Mouse (Mus musculus) forebrain, embryonic 14.5 days (tissue): ENCODE measurements around the gene Pter. TPM values are rescaled to one million over a fixed set of nuclear protein-coding genes. Genes with fewer than 3 reads are reported as not detected.

Experiments used
- ATAC-seq: fragments of 200-750 bp; cut with Nextera tagmentation; 2 replicates; pipeline ENCODE4 v1.8.0; 2017; ENCODE audit warnings: mild to moderate bottlenecking, moderate library complexity
- DNase-seq: peaks from one replicate; pipeline ENCODE4 v3.0.0-alpha.2; 2015; ENCODE audit warnings: low spot score
- H3K27ac ChIP-seq: fragments of 300-500 bp; sonication (generic); 2 replicates; pipeline ENCODE4 v1.5.1; 2014; ENCODE audit warnings: low read depth, mild to moderate bottlenecking, control low read depth, low read length, moderate library complexity
- H3K27me3 ChIP-seq: fragments of 300-500 bp; sonication (generic); replicated peaks from 2 replicates; pipeline ENCODE4 v1.6.1; 2014; ENCODE audit warnings: low read length, control low read depth, mixed read lengths; ENCODE audit not compliant: control insufficient read depth, insufficient read depth
- H3K36me3 ChIP-seq: fragments of 300-500 bp; sonication (generic); 2 replicates; pipeline ENCODE4 v1.6.1; 2014; ENCODE audit warnings: low read length, control low read depth; ENCODE audit not compliant: control insufficient read depth, insufficient read depth
- H3K4me1 ChIP-seq: fragments of 300-500 bp; sonication (generic); 2 replicates; pipeline ENCODE4 v1.6.1; 2014; ENCODE audit warnings: antibody characterized with exemption, low read length, control low read depth; ENCODE audit not compliant: control insufficient read depth, insufficient read depth
- H3K4me2 ChIP-seq: fragments of 300-500 bp; sonication (generic); 2 replicates; pipeline ENCODE4 v1.6.1; 2014; ENCODE audit warnings: mild to moderate bottlenecking, control low read depth, low read length
- H3K4me3 ChIP-seq: fragments of 300-500 bp; sonication (generic); 2 replicates; pipeline ENCODE4 v1.5.1; 2014; ENCODE audit warnings: low read depth, low read length, control low read depth
- H3K9ac ChIP-seq: fragments of 300-500 bp; sonication (generic); 2 replicates; pipeline ENCODE4 v1.6.1; 2014; ENCODE audit warnings: mild to moderate bottlenecking, low read length, control low read depth, moderate library complexity
- H3K9me3 ChIP-seq: fragments of 300-500 bp; sonication (generic); replicated peaks from 2 replicates; pipeline ENCODE4 v1.6.1; 2016; ENCODE audit warnings: low read length, control low read depth, mixed read lengths; ENCODE audit not compliant: control insufficient read depth
- WGBS: fragments of 180-500 bp; shearing (Covaris S2); extraction: QIAGEN DNeasy Blood & Tissue Kit; methylation state at CpG from one replicate; pipeline ENCODE4 v1.1.7; 2014; 5-methylcytosine and 5-hydroxymethylcytosine counted together
- polyA plus RNA-seq: library from polyadenylated mRNA; unstranded; fragments of >200 nt; fragmentation: Nextera tagmentation; extraction: Ambion mirVana; gene quantifications from 2 replicates; pipeline ENCODE4 v1.2.1, GENCODE M21; 2014

Pter gene
- polyA plus RNA-seq, 1 experiment from 2014 or later = 5.7 TPM

DNA sequence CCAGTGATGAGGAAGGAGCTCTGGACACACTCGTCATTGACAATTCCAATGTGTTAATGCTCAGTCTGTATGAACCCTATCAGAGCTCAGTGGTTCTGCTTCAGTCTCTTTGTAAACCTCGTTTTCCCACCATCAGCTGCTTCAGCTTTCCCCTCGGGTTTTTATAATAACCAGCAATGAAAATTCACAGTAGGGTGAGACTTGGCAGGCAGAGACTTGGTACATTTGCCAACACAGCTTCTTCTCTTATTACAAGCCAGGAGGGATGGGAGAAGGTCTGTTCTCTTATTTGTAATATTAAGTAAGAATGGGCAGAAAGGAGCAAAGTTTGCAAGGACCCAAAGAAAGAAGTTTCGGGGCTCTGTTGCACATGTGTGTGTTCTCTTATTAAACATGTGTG lies 54.9 kb downstream of the Pter start:
- peak; percentile 58 for DNase-seq

DNA sequence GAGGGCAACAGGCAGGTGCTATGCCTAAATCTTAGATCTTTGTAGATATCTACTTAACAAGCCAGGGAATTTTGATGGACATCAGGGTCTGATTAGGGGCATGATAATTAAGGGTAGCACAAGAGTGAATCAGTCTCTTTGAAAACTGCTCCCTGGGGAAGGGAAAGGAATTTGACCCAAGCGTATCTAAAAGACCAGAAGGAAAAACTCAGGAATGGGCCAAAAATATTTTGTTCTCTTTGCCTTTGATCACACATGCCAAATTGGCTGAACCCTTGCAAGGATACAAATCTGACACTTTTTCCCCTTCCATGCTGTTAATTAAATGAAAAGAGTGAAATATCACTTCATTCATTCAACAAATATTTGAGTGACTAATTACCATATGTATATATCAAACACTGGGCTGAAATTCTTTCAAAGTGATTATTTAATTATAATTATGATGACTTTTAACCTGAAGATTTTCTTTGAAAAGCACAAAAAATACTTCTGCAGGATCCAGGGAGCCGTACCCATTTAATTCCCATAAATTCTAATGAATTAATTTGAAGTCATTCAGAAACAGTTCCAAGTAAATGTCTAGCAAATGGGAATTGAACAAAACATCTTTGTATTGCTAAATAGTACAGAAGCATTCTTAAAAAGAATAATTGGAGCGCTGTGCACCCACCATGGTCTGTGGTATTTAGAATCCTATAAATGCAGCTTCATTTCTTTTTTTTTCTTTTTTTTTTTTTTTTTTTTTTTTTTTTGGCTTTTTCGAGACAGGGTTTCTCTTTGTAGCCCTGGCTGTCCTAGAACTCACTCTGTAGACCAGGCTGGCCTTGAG lies 61.3 kb downstream of the Pter start:
- Histone ChIP-seq H3K4me3 (no peak overlapping the region), H3K36me3 (no peaks in the 10 kb centered on the region), H3K4me1 (no peaks in the 10 kb centered on the region), H3K9ac (no peak overlapping the region), H3K27me3 (no peaks in the 10 kb centered on the region), H3K27ac (no peak overlapping the region), H3K9me3 (no peaks in the 10 kb centered on the region), H3K4me2 (no peak overlapping the region)
- ATAC-seq (peak; percentile 64; the same call in 1 of the 2 replicates), DNase-seq (peak; percentile 78)
- 42% methylated on average over 4 of the region's 4 CpGs for WGBS

More for the DNA sequence above, 54.9 kb downstream of the Pter start:
- peak; percentile 32; the same call in 1 of the 2 replicates for ATAC-seq
- Histone ChIP-seq H3K4me1 (no peaks in the 10 kb centered on the region), H3K27me3 (0 out of 2 replicates have a peak, but pooled peaks cover under 1% of the 10 kb centered on the region), H3K9ac (no peak overlapping the region), H3K4me3 (no peak overlapping the region), H3K27ac (no peak overlapping the region), H3K36me3 (no peaks in the 10 kb centered on the region), H3K4me2 (no peak overlapping the region), H3K9me3 (no peaks in the 10 kb centered on the region)
- 62% methylated on average over 4 of the region's 4 CpGs for WGBS

DNA sequence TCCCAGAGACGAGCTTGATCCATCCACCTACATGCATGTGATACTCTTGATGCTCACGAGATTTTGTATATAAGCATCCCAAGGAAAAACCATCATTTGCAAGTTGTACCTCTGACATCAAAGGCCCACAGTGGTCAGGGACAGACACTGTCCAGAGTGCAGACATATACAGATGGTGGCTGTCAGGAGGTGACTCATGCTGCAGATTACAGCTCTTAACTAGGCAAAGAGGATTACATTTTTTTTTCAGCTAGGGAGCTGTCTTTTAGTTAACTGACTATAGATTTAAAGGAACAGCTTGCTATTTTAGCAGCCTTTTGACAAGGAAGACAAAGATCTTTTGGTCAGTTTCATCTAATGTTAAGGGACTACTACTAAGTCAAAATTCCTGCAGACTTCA lies 76.2 kb downstream of the Pter start:
- H3K9me3 ChIP-seq = no peaks in the 10 kb centered on the region
- no peaks in the 10 kb centered on the region for H3K27me3 ChIP-seq
- ATAC-seq = no peak

DNA sequence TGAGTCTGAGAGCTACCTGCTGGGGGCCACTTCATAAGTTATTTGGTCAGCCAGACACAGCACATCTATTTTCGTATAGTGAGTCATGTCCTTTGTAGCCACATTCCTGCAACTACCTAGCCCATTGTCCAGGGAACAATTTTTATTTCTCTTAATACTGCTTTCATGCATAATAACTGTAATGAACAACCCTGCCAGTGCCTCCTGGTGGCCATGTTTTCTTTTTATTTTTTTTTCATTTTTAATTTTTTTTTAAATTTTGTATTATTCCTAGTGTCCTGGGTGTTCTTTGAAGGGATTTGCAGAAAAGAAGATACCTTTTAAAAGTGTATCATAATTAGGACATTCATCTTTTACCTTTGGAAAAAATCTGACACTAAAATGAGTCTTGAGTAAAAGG lies 84.6 kb downstream of the Pter start:
- Histone ChIP-seq H3K9ac (no peak overlapping the region), H3K36me3 (no peaks in the 10 kb centered on the region), H3K4me3 (no peak overlapping the region), H3K9me3 (no peaks in the 10 kb centered on the region), H3K4me1 (peaks cover 14% of the 10 kb centered on the region), H3K27ac (no peak overlapping the region), H3K27me3 (peaks cover 33% of the 10 kb centered on the region), H3K4me2 (no peak overlapping the region)
- DNase-seq (peak; percentile 13), ATAC-seq (no peak)
- WGBS = 73% methylated on average over 1 of the region's 1 CpGs

More for the DNA sequence above, 76.2 kb downstream of the Pter start:
- H3K4me3 ChIP-seq = no peak overlapping the region
- DNase-seq = no peak
- no peaks in the 10 kb centered on the region for H3K36me3 ChIP-seq
- no peaks in the 10 kb centered on the region for H3K4me1 ChIP-seq
- no peak overlapping the region for H3K4me2 ChIP-seq
- H3K9ac ChIP-seq = no peak overlapping the region
- WGBS = 83% methylated on average over 2 of the region's 2 CpGs
- no peak overlapping the region for H3K27ac ChIP-seq

DNA sequence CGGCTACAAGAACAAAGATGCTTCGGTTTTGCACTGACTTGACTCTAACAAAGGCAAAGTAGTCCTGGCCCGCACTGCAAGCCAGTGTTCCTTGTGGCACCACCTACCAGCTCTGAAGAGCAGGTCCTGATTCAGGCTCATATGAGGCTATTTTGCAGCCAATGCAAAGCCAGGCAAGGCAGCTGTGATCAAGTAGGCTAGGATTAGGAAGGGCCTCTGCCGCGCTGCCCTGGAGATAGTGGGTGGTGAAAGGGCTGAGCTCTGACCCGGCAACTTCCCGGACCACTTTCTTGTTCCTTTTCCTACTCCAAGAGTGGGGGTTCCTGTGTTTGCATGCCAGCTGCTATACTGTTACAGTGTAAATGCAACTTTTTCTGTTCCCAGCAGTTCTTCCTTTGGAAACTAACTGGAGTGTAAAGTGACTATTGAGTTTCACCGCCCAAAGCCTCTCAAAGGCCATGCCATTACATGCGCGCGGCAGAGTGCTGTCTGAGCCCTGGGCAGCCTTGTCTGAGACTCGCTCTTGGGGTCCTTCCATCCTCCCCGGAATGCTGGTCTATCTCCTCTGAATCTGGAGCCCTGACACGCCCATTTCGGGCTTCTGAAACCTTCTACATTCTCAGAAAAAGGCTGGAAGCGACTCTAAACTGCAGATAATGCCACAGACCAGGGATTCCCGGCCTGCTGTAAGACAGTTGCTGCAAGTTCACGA lies 85.6 kb downstream of the Pter start:
- Histone ChIP-seq H3K36me3 (no peaks in the 10 kb centered on the region), H3K27ac (no peak overlapping the region), H3K4me2 (peak overlapping the region; percentile 99), H3K4me1 (peaks cover 14% of the 10 kb centered on the region), H3K27me3 (peaks cover 33% of the 10 kb centered on the region), H3K9me3 (no peaks in the 10 kb centered on the region), H3K9ac (peak overlapping the region; percentile 56; the same call in 1 of the 2 replicates), H3K4me3 (peak overlapping the region; percentile 52)
- ATAC-seq = peak; percentile 18; the same call in 1 of the 2 replicates
- WGBS = 7% methylated on average over 18 of the region's 18 CpGs
- peak; percentile 16 for DNase-seq

DNA sequence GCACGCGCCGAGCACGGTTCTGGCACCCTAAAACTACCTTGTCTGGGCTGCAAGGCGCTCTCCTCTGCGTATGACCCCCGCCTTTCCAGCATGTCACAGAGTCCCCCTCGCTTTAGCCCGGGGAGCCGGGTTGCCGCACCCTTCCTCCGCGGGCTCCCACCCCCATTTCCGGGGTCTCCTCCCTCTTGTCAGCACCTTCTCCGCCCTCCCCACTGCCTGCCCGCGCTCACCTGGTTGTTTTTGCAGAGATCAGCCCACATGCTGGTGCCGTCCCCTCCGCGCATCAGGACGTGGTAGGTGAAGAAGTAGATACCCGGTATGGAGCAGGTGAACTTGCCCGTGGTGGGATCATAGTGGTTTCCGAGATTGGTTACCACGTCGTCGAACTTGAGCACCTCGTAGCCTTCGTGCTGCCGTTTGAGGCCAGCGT lies 86.2 kb downstream of the Pter start:
- Histone ChIP-seq H3K9ac (peak overlapping the region; percentile 56), H3K36me3 (no peaks in the 10 kb centered on the region), H3K27me3 (peaks cover 33% of the 10 kb centered on the region), H3K27ac (no peak overlapping the region), H3K4me3 (peak overlapping the region; percentile 52), H3K9me3 (no peaks in the 10 kb centered on the region), H3K4me2 (peak overlapping the region; percentile 99), H3K4me1 (peaks cover 14% of the 10 kb centered on the region)
- peak; percentile 18 for ATAC-seq
- WGBS = 2% methylated on average over 31 of the region's 31 CpGs
- no peak for DNase-seq

DNA sequence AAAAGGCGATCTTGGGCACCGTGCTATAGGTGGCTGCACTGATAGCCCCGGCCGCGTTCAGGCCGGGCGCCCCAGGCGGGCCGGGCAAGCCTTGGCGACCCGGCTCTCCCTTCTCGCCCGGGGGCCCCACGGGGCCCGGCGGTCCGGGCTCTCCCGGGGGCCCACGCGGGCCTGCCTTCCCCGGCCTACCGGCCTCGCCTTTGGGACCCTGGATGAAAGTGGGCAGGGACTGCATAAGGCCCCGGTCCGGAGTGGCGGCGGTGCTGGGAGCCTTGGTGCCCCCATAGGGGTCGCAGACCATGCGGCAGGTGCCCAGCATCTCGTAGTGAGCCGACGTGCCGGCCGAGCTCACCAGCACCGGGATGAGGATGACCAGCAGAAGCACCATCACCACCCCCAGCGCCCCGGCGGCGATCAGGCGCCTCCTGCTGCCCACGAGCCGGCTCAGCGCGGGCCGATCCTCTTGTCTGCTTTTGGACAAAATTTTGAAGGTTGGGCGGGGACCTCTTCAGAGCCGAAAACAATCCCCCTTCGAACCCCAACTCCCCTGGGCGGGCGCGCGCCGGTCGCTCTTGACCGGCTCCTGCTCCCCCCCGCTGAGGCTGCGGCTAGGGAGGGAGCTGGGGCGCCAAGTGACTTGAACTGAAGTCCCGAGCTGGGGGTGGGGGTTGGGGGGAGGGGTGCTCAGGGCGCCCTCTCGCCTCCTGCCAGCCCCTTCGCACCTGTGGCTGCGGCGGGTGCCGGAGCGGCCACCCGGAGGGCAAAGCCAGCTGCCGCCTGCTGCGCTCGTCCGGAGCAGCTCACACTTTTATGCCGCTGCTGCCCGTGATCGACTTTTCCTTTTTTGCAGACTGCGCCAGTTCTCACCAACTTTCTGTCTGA lies 86.9 kb downstream of the Pter start:
- no peaks in the 10 kb centered on the region for H3K9me3 ChIP-seq
- H3K27me3 ChIP-seq = peaks cover 33% of the 10 kb centered on the region
- H3K4me3 ChIP-seq = peak overlapping the region; percentile 52
- H3K9ac ChIP-seq = peak overlapping the region; percentile 56
- H3K27ac ChIP-seq = no peak overlapping the region
- H3K4me1 ChIP-seq = peaks cover 14% of the 10 kb centered on the region
- under 1% methylated on average over 68 of the region's 75 CpGs for WGBS
- no peaks in the 10 kb centered on the region for H3K36me3 ChIP-seq
- DNase-seq (peak; percentile 38), ATAC-seq (peak; percentile 60)
- peak overlapping the region; percentile 99 for H3K4me2 ChIP-seq

DNA sequence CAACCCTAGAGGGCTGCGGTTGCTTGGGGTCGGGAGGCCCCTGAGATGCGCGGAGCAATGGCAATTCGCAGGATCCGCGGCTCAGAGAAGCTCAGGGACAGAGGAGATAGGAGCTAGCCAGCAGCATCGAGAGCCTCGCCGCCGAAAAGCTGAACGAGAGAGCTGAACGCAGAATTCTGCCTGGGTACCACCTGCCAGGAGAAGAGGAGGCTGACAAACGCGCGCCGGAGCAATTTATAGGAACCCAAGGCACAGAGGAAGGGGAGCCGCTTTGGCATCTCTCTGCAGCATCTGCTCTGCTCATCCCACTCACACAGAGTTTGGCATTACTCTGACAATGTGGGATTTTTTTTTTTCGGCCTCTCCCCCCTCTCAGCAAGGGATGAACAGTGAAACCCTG lies 87.6 kb downstream of the Pter start, which contains the start of gene C1ql3:
Gene C1ql3, minus strand, starts transcription at position 335 of the 400 bp plus-strand sequence.
- no peak within 1 kb of the TSS for H3K27ac ChIP-seq
- no peaks in the 10 kb centered on the region for H3K36me3 ChIP-seq
- peak; percentile 65 for DNase-seq
- H3K27me3 ChIP-seq = peaks cover 33% of the 10 kb centered on the region
- ATAC-seq = peak; percentile 70
- peak within 1 kb of the TSS; percentile 99 for H3K4me2 ChIP-seq
- peak within 1 kb of the TSS; percentile 52 for H3K4me3 ChIP-seq
- no peaks in the 10 kb centered on the region for H3K9me3 ChIP-seq
- WGBS = under 1% methylated on average over 19 of the region's 19 CpGs
- H3K4me1 ChIP-seq = peaks cover 14% of the 10 kb centered on the region
- peak within 1 kb of the TSS; percentile 56 for H3K9ac ChIP-seq
